Mouse (Mus musculus) monocyte, adult 2 months (primary cell): ENCODE data around the gene Slc44a3.

Experiments
- DNase-seq, 2 experiments: peaks; one replicate each; pipeline ENCODE4 v3.0.0; 2022; ENCODE audit warnings: low spot score in 2 of 2, low read depth in 1 of 2

Slc44a3 gene

GRCm38 (mm10) chr3:121506175-121506574 lies 26.0 kb downstream of the Slc44a3 start:
- DNase-seq = no peak

DNA sequence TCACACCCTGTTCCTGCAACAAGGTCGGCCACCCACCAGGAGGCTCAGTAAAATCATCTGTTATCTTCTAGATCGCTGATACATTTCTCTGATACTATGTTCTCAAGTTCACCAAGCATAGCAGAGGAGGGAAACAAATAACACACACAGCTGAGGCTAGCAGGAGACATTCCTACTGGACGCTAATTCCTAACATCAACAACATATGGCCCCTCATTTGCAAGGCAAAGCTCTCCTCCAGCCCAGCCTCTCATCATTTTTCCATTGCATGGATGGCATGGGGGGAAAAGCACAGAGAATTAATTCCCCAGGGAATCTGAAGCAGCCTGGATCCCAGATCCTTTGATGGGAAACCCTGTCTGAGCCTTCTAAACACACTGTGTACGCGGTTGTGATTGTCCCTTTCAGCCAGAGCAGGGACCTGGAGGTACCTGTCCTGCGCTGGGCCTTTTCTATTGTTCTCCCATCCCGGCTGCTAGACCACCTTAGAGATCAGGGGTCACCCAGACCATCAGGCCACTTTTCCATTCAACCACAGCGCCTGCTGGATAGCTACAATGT lies 27.2 kb downstream of the Slc44a3 start:
- DNase-seq = no peak

DNA sequence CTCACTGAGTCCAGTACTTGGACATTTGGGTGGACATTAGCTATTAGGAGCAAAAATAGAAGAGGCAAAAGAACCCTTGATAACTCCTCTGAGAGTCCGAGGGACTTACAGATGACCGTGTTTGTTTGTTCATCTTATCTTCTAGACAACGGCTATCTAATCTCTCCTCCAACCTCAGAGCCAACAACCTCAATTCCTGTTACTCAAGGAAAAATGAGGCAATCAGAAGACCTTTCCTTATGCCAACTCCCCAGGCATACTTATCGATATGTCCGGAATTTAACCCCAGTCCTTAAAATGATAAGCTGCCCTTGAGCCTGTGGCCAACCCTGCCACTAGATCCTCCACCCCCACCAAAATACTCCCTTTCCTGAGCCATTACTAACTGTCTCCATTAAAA lies 31.5 kb downstream of the Slc44a3 start:
- DNase-seq = no peak

DNA sequence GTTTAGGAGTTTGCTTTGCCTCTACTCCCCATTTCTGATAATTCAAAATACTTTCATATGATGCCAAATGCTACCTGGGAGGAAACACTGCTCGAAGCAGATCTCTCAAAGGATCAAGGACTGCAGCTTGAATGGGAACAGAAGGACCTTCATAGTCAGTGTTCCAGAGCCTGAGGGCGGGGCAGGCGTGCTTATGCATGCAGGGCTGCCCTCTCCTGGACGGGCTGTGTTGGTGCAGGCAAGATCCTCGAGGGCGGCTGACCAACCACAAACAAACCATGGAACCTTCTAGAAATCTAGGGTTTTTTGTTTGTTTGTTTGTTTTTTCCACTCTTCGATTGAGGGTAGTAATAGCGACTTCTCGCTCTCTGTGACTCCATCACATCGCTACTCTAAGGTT lies 32.0 kb downstream of the Slc44a3 start:
- peak in 1 of 2 experiments; percentile 18 for DNase-seq

GRCm38 (mm10) chr3:121493997-121494421 lies 38.2 kb downstream of the Slc44a3 start:
- no peak for DNase-seq

DNA sequence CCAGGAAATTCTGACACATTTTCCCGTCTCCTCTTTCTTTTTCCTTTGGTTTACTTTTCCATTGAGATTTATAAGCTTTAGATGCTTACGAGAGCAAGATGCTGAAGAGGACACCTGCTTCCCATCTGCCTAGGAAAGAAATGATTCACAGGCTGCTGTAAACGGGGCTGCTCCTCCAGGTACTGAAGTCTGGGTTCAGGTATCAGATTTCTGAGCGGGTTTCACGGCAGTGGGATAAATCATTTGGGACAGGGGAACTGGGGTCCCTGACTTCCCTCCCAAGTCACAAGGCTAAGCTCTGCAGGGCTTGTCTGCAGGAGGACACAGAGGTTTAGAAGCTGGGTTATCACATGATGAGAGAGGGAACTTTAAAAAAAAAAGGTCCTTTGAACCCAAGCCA lies 40.2 kb downstream of the Slc44a3 start:
- no peak for DNase-seq

DNA sequence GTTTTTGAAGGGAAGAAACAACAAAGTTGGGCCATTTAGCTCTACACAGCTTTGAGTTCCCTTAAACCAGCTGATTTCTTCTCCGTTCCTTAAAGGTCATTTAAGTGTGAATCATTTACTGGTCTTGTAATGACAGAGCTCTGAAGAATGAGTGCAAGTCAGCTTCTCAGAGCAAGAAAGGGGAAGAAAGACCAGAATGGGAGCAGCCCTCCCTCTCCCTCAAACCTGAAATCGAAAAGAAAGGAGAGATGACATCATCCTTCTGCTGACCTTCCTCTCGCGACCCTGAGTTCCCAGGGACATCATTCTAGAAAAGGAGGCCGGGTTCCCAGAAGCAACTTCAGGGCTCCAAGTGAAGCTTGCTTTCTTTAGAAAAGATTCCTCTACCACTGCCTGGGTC lies 41.3 kb downstream of the Slc44a3 start:
- no peak for DNase-seq

- DNase-seq = no peak
Measured at GRCm38 (mm10) chr3:121489462-121490118, 42.6 kb downstream of the Slc44a3 start.

DNA sequence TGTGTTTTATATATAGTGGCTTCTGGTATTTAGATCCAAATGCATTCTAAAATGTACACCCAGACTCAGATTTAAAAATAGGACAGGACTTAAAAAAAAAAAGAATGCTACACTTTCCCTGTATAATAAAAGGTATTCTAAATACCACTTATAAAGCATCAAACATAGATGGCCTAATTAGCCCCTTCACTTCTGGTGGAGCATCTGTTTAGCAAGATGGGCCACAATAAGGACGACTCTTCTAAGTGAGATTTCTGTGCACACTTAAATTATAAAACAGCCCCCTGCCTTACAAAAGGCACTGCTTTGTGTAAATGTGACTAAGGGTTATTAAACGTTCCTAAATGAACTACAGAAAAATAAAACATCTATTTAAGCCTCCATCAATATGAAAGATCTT lies 47.0 kb downstream of the Slc44a3 start:
- DNase-seq = no peak

GRCm38 (mm10) chr3:121483266-121484161 lies 48.7 kb downstream of the Slc44a3 start:
- DNase-seq = no peak

DNA sequence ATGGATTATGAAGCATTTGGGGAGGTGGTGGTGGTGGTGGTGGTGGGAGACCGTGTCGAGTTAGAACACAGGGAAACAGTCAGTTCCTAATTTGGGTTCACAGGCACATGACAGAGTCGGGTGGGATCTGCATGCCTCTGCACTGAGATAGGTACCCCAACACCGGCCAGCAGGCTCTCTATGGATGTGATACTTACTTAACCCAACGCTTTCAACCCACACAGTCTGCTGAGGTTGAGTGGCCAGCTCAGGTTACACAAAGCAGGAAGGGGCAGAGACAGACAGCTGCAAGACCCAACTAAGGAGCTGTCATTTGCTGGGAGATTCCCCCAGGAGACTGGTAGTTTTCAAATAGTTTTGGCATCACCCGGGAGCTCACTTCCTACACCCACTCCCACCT lies 50.6 kb downstream of the Slc44a3 start:
- DNase-seq = no peak

DNA sequence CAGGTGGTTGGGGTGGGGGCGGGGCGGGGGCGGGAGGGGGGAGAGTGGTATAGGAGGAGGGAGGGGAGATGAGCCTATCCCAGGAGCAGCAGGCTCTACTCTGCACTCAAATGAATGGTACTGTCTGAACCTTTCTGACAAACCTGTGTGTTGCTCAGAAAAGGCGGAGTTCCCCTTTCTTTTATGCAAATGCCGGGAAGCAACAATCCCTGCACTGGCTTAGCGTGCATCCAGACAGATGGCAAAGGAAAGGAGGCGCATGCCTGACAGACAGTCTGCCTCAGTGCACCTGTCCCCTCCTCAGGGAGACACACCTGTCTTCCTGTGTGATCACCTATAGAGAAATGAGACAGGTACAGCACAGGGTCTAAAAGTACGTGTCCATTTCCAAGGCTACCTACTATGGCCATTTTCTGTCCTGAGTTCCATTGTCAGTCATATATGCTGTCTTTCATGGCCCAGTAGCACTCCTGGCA lies 51.2 kb downstream of the Slc44a3 start:
- no peak for DNase-seq

DNA sequence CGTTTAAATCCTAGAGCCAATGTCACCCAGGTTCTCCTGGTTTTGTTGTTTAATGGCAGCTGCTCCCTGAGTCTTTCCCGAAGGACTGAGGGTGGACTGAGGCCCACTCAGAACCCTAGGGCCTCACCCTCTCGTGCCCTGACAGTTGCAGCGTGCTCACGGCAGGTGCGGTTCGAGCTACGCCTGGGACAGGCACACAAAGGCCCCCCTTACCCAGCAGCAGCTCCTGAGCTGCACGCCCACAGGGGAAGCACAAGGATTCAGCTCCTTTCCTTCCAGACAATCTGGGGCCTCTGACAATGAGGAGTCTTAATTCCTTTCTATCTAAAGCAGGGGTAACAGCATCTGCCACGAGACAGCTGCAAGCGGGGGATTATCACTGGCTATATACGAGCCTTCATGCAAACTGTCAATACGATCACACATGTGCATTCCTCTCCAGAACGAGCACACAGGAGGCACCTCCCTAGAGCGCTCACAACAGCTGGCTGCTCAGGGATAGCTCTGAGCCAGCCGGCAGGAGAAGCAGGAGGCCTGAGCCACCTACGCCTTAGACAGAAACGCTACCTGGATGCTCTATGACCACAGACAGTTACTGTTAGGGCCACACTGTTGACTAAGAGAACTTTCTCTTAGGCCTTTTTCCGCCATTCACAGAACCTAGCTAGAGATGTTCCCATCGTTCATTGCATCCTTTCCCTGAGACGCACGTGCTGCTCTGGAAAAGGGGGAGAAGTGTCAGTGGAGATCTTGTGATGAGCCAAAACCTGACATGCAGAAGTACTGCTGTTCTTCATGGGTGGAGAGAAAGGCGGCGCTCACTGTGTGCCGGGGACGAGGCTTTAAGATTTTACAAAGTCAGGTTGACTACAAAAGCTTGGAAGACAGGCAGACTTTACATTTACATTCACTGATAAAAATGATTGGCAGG lies 51.9 kb downstream of the Slc44a3 start:
- no peak for DNase-seq

- DNase-seq = no peak
Measured at GRCm38 (mm10) chr3:121474738-121475137, 57.5 kb downstream of the Slc44a3 start.

GRCm38 (mm10) chr3:121471703-121472102 lies 60.5 kb downstream of the Slc44a3 start:
- DNase-seq = no peak

DNA sequence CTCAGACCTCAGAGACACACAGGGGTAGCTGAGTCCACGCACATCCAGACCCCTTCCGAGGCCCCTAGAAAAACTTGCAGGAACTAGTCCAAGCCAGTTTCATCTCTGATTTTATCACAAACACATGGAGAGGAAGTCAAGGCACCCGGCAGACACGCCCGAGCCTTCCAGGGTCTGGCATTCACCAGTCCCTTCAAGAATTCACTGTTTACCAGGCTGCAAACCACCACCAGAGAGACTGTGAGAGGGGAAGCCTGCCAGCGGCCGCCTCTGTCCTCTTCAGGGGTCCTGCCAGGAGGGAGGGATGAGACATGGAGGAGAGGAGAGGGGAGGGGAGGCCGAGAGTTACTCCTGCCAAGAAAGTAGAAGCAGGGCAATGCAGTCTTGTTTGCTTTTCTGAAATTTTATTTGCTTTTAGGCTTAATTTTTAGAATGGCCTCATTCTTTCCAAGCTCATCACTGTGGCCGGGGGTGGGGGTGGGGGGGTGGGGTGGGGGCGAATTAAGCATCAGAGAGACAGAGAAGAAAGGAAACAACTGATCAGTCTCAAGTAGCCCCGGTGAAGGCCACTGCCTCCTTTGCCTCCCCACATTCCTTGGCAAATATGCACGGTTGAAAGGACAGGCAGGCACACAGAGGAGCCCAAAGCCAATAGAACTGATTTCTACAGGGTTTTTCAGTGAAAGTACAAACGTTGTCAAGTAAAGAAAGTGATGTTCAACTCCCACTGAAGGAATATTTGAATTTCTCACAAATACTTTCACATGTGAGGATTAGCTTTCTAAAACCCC lies 62.8 kb downstream of the Slc44a3 start:
- DNase-seq = no peak

GRCm38 (mm10) chr3:121468136-121468535 lies 64.1 kb downstream of the Slc44a3 start:
- DNase-seq = no peak

DNA sequence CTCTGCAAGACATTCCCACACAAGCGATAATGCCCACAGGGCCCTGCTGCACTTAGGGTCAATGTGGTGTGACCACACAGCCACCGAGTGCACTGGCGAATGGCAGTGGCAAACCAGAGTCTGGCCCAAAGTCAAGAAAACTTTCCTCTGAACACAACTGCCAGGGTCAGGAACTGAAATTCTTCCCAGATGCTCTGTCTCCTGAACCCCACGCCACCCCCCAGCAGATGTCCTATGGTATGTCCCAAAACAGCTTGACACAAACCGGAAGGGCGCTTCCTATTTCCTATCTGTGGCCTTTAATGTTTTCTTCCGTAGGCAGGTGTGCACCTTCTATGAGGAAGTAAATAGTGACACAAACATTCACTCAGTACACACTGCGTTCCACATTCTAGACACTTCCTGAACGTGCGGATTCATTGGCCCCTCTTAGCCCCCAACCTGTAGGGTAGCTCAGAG lies 65.1 kb downstream of the Slc44a3 start:
- no peak for DNase-seq

DNA sequence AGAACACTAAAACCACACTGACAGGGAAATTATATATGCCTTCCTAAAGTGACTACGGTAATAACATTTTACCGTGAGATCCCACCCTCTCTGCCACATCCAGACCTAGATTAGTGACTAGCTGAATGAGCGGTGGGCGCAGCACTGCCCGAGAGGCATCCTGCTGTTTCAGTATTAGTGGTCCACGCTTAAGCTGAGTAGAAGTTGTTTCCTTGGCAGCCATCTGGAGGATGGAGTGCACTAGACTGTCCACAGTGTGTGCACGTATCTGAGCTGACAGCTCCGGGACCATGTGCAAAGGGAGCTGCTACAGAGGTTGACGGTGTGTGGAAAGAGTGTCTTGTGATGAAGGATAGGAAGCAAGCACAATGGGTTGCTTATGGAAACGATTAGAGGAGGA lies 66.4 kb downstream of the Slc44a3 start:
- DNase-seq = no peak

- no peak for DNase-seq
Measured at GRCm38 (mm10) chr3:121464733-121465305, 67.4 kb downstream of the Slc44a3 start.
